Mouse (Mus musculus): ENCODE data around the gene Phgdh. TPM values are rescaled to one million over a fixed set of nuclear protein-coding genes. Genes with fewer than 3 reads are reported as not detected.

Phgdh gene
- total RNA-seq, 2 experiments from 2014 or later, result 1.5 to 2.3 TPM

- no peak for DNase-seq (ENCODE audit: low spot score)
These were observed 8.9 kb upstream of the Phgdh start for GRCm38 (mm10) chr3:98348705-98349104.

- no peak for DNase-seq (ENCODE audit: low spot score)
These were observed 8.3 kb upstream of the Phgdh start for GRCm38 (mm10) chr3:98348106-98348505.

GRCm38 (mm10) chr3:98343235-98343634 is 3.4 kb upstream of the Phgdh start:
- DNase-seq (ENCODE audit: low spot score), result no peak

- DNase-seq (ENCODE audit: low spot score), result no peak
These were observed 1.2 kb upstream of the Phgdh start for GRCm38 (mm10) chr3:98340818-98341594.

GRCm38 (mm10) chr3:98339097-98339705 is 589 bp downstream of the Phgdh start:
- peak; percentile 45 for DNase-seq (ENCODE audit: low spot score)

GRCm38 (mm10) chr3:98338584-98339041 is 1.2 kb downstream of the Phgdh start:
- peak; percentile 33 for DNase-seq (ENCODE audit: low spot score)

GRCm38 (mm10) chr3:98336661-98337654 is 2.8 kb downstream of the Phgdh start:
- no peak for DNase-seq (ENCODE audit: low spot score)

GRCm38 (mm10) chr3:98335886-98336285 is 3.9 kb downstream of the Phgdh start:
- DNase-seq (ENCODE audit: low spot score), result no peak

- no peak for DNase-seq (ENCODE audit: low spot score)
These were observed 4.5 kb downstream of the Phgdh start for GRCm38 (mm10) chr3:98335331-98335730.

- no peak for DNase-seq (ENCODE audit: low spot score)
These were observed 5.8 kb downstream of the Phgdh start for GRCm38 (mm10) chr3:98334010-98334409.

GRCm38 (mm10) chr3:98324235-98324634 is 15.6 kb downstream of the Phgdh start:
- DNase-seq (ENCODE audit: low spot score), result no peak

GRCm38 (mm10) chr3:98322209-98322608 is 17.6 kb downstream of the Phgdh start:
- no peak for DNase-seq (ENCODE audit: low spot score)

GRCm38 (mm10) chr3:98319190-98319589 is 20.6 kb downstream of the Phgdh start:
- DNase-seq (ENCODE audit: low spot score), result no peak

GRCm38 (mm10) chr3:98317143-98317542 is 22.6 kb downstream of the Phgdh start:
- DNase-seq (ENCODE audit: low spot score), result no peak

GRCm38 (mm10) chr3:98315181-98315580 is 24.6 kb downstream of the Phgdh start:
- DNase-seq (ENCODE audit: low spot score), result peak; percentile 45

GRCm38 (mm10) chr3:98313294-98314155 is 26.3 kb downstream of the Phgdh start:
- no peak for DNase-seq (ENCODE audit: low spot score)

GRCm38 (mm10) chr3:98312867-98313266 is 26.9 kb downstream of the Phgdh start:
- DNase-seq (ENCODE audit: low spot score), result peak; percentile 36

- no peak for DNase-seq (ENCODE audit: low spot score)
These were observed 29.3 kb downstream of the Phgdh start for GRCm38 (mm10) chr3:98310456-98310855.

- no peak for DNase-seq (ENCODE audit: low spot score)
These were observed 31.2 kb downstream of the Phgdh start for GRCm38 (mm10) chr3:98308606-98309005.

GRCm38 (mm10) chr3:98301761-98302160 is 38.0 kb downstream of the Phgdh start:
- DNase-seq (ENCODE audit: low spot score), result no peak

- no peak for DNase-seq (ENCODE audit: low spot score)
These were observed 39.5 kb downstream of the Phgdh start for GRCm38 (mm10) chr3:98300266-98300665.
